ENCODE assay signal across 9 mouse cellular contexts in the genomic region with DNA sequence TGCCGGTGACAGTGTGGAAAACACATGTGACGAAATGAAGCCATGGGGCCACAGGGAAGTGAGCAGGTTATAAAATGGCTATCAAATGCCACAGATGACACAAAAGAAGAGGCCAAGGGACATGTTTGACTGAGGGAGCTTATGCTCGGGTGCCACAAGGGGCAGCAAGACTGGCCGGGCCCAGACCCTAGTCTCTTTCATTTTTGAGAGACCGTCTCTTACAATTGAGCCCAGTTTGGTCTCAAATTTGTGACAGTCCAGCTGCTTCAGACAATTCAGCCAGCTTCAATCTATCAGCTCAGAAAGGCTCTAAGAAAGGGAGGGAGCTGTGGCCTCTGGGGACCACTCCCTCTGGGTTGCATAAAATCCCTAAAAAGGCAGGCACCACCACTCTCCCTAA. TPM values are rescaled to one million over a fixed set of nuclear protein-coding genes. Genes with fewer than 3 reads are reported as not detected.
DNase-seq lines count a peak whose midpoint lies in the region; ATAC-seq and TF ChIP-seq lines count a peak whose summit lies in the region.
"Had no signal": no experiment of that assay in that cellular context is flagged by ENCODE, and none has a peak within 500 bp of the region (broad histone marks: within the 10 kb centered on the region; RNA-seq: fewer than 3 reads in every experiment).

No protein-coding gene starts in this region.

- no peaks in the 10 kb centered on the region for H3K27me3 ChIP-seq in heart, embryonic 10.5 days (ENCODE audit: insufficient read depth, poor library complexity, severe bottlenecking)
- H3K27me3 ChIP-seq in midbrain, embryonic 10.5 days (ENCODE audit: low read depth, poor library complexity, severe bottlenecking) = no peaks in the 10 kb centered on the region
- H3K27me3 ChIP-seq in midbrain, embryonic 15.5 days (replicated peaks) = no peaks in the 10 kb centered on the region
- no peaks in the 10 kb centered on the region for H3K27me3 ChIP-seq in intestine, embryonic 16.5 days (replicated peaks; ENCODE audit: control insufficient read depth, insufficient read depth, low read length)
- H3K27me3 ChIP-seq in stomach, postnatal 0 days (ENCODE audit: control insufficient read depth, insufficient read depth, low read length) = no peaks in the 10 kb centered on the region
- H3K27me3 ChIP-seq: lung, embryonic 15.5 days had no signal

- no peak overlapping the region for H3K9ac ChIP-seq in midbrain, embryonic 15.5 days
- H3K9ac ChIP-seq in intestine, embryonic 16.5 days (ENCODE audit: low read depth, low read length) = no peak overlapping the region
- H3K9ac ChIP-seq in stomach, postnatal 0 days (ENCODE audit: low read length) = 0 out of 2 replicates have a peak overlapping the region, but pooled peaks have one; percentile 8
- H3K9ac ChIP-seq: lung, embryonic 15.5 days had no signal

- TF ChIP-seq EP300 in stomach, postnatal 0 days (optimal IDR thresholded peaks at IDR 0.05) = no peak

- TF ChIP-seq CTCF in stomach, postnatal 0 days (IDR thresholded peaks at IDR 0.05; ENCODE audit: low read depth) = no peak

- H3K36me3 ChIP-seq in heart, embryonic 10.5 days = peaks cover 25% of the 10 kb centered on the region
- peaks cover 54% of the 10 kb centered on the region for H3K36me3 ChIP-seq in midbrain, embryonic 10.5 days
- H3K36me3 ChIP-seq in midbrain, embryonic 15.5 days (replicated peaks) = no peaks in the 10 kb centered on the region
- H3K36me3 ChIP-seq in intestine, embryonic 16.5 days (ENCODE audit: control insufficient read depth, insufficient read depth, low read length) = no peaks in the 10 kb centered on the region
- H3K36me3 ChIP-seq in stomach, postnatal 0 days (ENCODE audit: control insufficient read depth, insufficient read depth, low read length) = no peaks in the 10 kb centered on the region
- H3K36me3 ChIP-seq: lung, embryonic 15.5 days had no signal

- WGBS in heart, embryonic 10.5 days = 85% methylated on average over 5 of the region's 5 CpGs
- WGBS in midbrain, embryonic 10.5 days = 75% methylated on average over 5 of the region's 5 CpGs
- WGBS in midbrain, embryonic 15.5 days = 70% methylated on average over 5 of the region's 5 CpGs
- 88% methylated on average over 5 of the region's 5 CpGs for WGBS in intestine, embryonic 16.5 days
- 79% methylated on average over 5 of the region's 5 CpGs for WGBS in stomach, postnatal 0 days

- ATAC-seq in midbrain, embryonic 15.5 days (replicated peaks) = no peak
- ATAC-seq in intestine, embryonic 16.5 days = no peak
- no peak for ATAC-seq in stomach, postnatal 0 days (ENCODE audit: low FRiP score, low TSS enrichment)

- intact Hi-C loops in heart, postnatal 10 days (cut with DNase I) = no loop called here

- peaks cover 94% of the 10 kb centered on the region for H3K4me1 ChIP-seq in heart, embryonic 10.5 days
- H3K4me1 ChIP-seq in midbrain, embryonic 10.5 days = peaks cover 98% of the 10 kb centered on the region
- peaks cover 73% of the 10 kb centered on the region for H3K4me1 ChIP-seq in midbrain, embryonic 15.5 days
- peaks cover 44% of the 10 kb centered on the region for H3K4me1 ChIP-seq in intestine, embryonic 16.5 days (ENCODE audit: control insufficient read depth, insufficient read depth, low read length)
- H3K4me1 ChIP-seq in stomach, postnatal 0 days (replicated peaks; ENCODE audit: control insufficient read depth, insufficient read depth) = peaks cover 17% of the 10 kb centered on the region

- DNase-seq in heart, embryonic 10.5 days (ENCODE audit: low spot score) = no peak
- no peak for DNase-seq in heart, postnatal 10 days
- no peak for DNase-seq in midbrain, embryonic 10.5 days (ENCODE audit: low spot score)
- no peak for DNase-seq in stomach, postnatal 0 days (ENCODE audit: low spot score)
- DNase-seq in adrenal gland, postnatal 14 days = no peak
- DNase-seq in c-Kit-positive CD71-positive TER-119-positive erythroid progenitor cells, embryonic 14.5 days (ENCODE audit: low spot score) = no peak

- H3K4me3 ChIP-seq in heart, embryonic 10.5 days = peak overlapping the region; percentile 22
- no peak overlapping the region; the same call in 1 of the 2 replicates for H3K4me3 ChIP-seq in midbrain, embryonic 10.5 days
- H3K4me3 ChIP-seq in midbrain, embryonic 15.5 days = no peak overlapping the region
- no peak overlapping the region for H3K4me3 ChIP-seq in intestine, embryonic 16.5 days (ENCODE audit: low read length)
- H3K4me3 ChIP-seq in stomach, postnatal 0 days (ENCODE audit: low read depth, low read length) = no peak overlapping the region
- H3K4me3 ChIP-seq: lung, embryonic 15.5 days had no signal

- peak overlapping the region; percentile 76 for H3K27ac ChIP-seq in heart, embryonic 10.5 days
- peak overlapping the region; percentile 78 for H3K27ac ChIP-seq in midbrain, embryonic 10.5 days (replicated peaks)
- no peak overlapping the region for H3K27ac ChIP-seq in midbrain, embryonic 15.5 days
- 0 out of 2 replicates have a peak overlapping the region, but pooled peaks have one; percentile 10 for H3K27ac ChIP-seq in intestine, embryonic 16.5 days (ENCODE audit: low read length)
- H3K27ac ChIP-seq in stomach, postnatal 0 days (replicated peaks) = 0 out of 2 replicates have a peak overlapping the region, but pooled peaks have one; percentile 3

- no peaks in the 10 kb centered on the region for H3K9me3 ChIP-seq in heart, embryonic 10.5 days
- H3K9me3 ChIP-seq in midbrain, embryonic 10.5 days (replicated peaks) = no peaks in the 10 kb centered on the region
- H3K9me3 ChIP-seq in midbrain, embryonic 15.5 days = no peaks in the 10 kb centered on the region
- H3K9me3 ChIP-seq in intestine, embryonic 16.5 days (ENCODE audit: control insufficient read depth, low read length) = no peaks in the 10 kb centered on the region
- no peaks in the 10 kb centered on the region for H3K9me3 ChIP-seq in stomach, postnatal 0 days (ENCODE audit: control insufficient read depth, low read length)
- H3K9me3 ChIP-seq: lung, embryonic 15.5 days had no signal

- no peak overlapping the region for H3K4me2 ChIP-seq in midbrain, embryonic 15.5 days
- H3K4me2 ChIP-seq in intestine, embryonic 16.5 days (ENCODE audit: low read depth, low read length) = no peak overlapping the region
- no peak overlapping the region for H3K4me2 ChIP-seq in stomach, postnatal 0 days (replicated peaks; ENCODE audit: low read depth)
- H3K4me2 ChIP-seq: lung, embryonic 15.5 days had no signal

RNA-seq across cellular contexts. Expression of a gene that starts 5.5 kb away (rescaled TPM):
- 54.0 and 61.4 TPM in 2 replicates for polyA plus RNA-seq in heart, embryonic 10.5 days (2016; fragmentation: Nextera tagmentation; extraction: Ambion mirVana)
- total RNA-seq in heart, postnatal 10 days (2021) = 10 to 100 TPM; 38.0 to 46.7 TPM
- 58.1 and 69.2 TPM in 2 replicates for polyA plus RNA-seq in midbrain, embryonic 10.5 days (2016; fragmentation: Nextera tagmentation; extraction: Ambion mirVana)
- polyA plus RNA-seq in midbrain, embryonic 15.5 days (2015; fragmentation: Nextera tagmentation; extraction: Ambion mirVana) = 66.7 and 73.7 TPM in 2 replicates
- 25.7 and 27.1 TPM in 2 replicates for polyA plus RNA-seq in intestine, embryonic 16.5 days (2015; fragmentation: Nextera tagmentation; extraction: Ambion mirVana)
- polyA plus RNA-seq in stomach, postnatal 0 days (2015; fragmentation: Nextera tagmentation; extraction: Ambion mirVana) = 31.0 and 35.8 TPM in 2 replicates
- 65.2 and 85.1 TPM in 2 replicates for total RNA-seq in adrenal gland, postnatal 14 days (2021)

RNA-seq across cellular contexts. Expression of a gene that starts 53.1 kb away (rescaled TPM):
- polyA plus RNA-seq in heart, embryonic 10.5 days (2016; fragmentation: Nextera tagmentation; extraction: Ambion mirVana) = 6.5 and 8.4 TPM in 2 replicates
- 10 to 100 TPM; 26.1 to 41.6 TPM for total RNA-seq in heart, postnatal 10 days (2021)
- 6.6 and 9.2 TPM in 2 replicates for polyA plus RNA-seq in midbrain, embryonic 10.5 days (2016; fragmentation: Nextera tagmentation; extraction: Ambion mirVana)
- 29.8 and 30.7 TPM in 2 replicates for polyA plus RNA-seq in midbrain, embryonic 15.5 days (2015; fragmentation: Nextera tagmentation; extraction: Ambion mirVana)
- polyA plus RNA-seq in intestine, embryonic 16.5 days (2015; fragmentation: Nextera tagmentation; extraction: Ambion mirVana) = 33.8 and 34.8 TPM in 2 replicates
- 31.2 and 32.2 TPM in 2 replicates for polyA plus RNA-seq in stomach, postnatal 0 days (2015; fragmentation: Nextera tagmentation; extraction: Ambion mirVana)
- total RNA-seq in adrenal gland, postnatal 14 days (2021) = 18.0 and 26.6 TPM in 2 replicates
